Comparison of ENCODE assay signal across 24 mouse cellular contexts in the genomic region with DNA sequence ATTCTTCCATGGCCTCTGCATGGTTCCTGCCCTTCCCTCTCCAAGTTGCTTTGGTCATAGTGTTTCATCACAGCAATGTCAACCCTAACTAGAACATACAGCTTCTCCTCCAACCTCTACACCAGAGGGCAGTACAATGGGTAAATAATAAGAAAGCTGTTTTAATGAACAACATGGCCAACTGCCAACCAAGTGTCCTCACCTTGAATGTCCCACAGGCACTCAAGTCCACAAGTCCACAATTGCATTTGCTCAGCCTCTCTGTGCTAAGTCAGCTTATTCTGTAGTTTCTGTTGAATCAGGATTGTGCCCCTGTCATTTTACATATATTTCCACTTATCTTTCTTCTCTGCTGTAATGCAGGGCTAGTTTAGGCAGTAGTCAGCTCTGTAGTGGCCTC.
DNase-seq lines count a peak whose midpoint lies in the region; ATAC-seq and TF ChIP-seq lines count a peak whose summit lies in the region.
"Had no signal": no experiment of that assay in that cellular context is flagged by ENCODE, and none has a peak within 500 bp of the region (broad histone marks: within the 10 kb centered on the region; RNA-seq: fewer than 3 reads in every experiment).

No protein-coding gene starts in this region.

- no peaks in the 10 kb centered on the region for H3K27me3 ChIP-seq in intestine, embryonic 14.5 days (replicated peaks; ENCODE audit: control insufficient read depth, insufficient read depth, low read length)
- H3K27me3 ChIP-seq in intestine, embryonic 15.5 days (replicated peaks), result no peaks in the 10 kb centered on the region
- no peaks in the 10 kb centered on the region for H3K27me3 ChIP-seq in kidney, embryonic 14.5 days (ENCODE audit: control insufficient read depth, insufficient read depth, low read length)
- H3K27me3 ChIP-seq in neural tube, embryonic 13.5 days, result no peaks in the 10 kb centered on the region
- no peaks in the 10 kb centered on the region for H3K27me3 ChIP-seq in myocyte (ENCODE audit: control insufficient read depth, insufficient read depth, insufficient read length)
- H3K27me3 ChIP-seq: embryonic facial prominence, embryonic 15.5 days; forebrain, embryonic 15.5 days; heart, embryonic 15.5 days had no signal

- H3K4me2 ChIP-seq in intestine, embryonic 14.5 days (ENCODE audit: low read length), result no peak overlapping the region
- no peak overlapping the region for H3K4me2 ChIP-seq in intestine, embryonic 15.5 days (replicated peaks)
- no peak overlapping the region for H3K4me2 ChIP-seq in kidney, embryonic 14.5 days (replicated peaks; ENCODE audit: low read depth, low read length)
- H3K4me2 ChIP-seq in neural tube, embryonic 13.5 days, result no peak overlapping the region
- no peak overlapping the region for H3K4me2 ChIP-seq in myocyte (ENCODE audit: low read depth)
- H3K4me2 ChIP-seq: embryonic facial prominence, embryonic 15.5 days; forebrain, embryonic 15.5 days; heart, embryonic 11.5 days; heart, embryonic 15.5 days; hindbrain, embryonic 14.5 days had no signal

- peak; percentile 16 for DNase-seq in intestine, embryonic 14.5 days (ENCODE audit: low spot score)
- DNase-seq in kidney, adult 8-10 months, result peak; percentile 44 to 57
- DNase-seq in neural tube, embryonic 10.5 days (ENCODE audit: extremely low spot score, low spot score), result no peak
- no peak for DNase-seq in cerebellum, postnatal 4 days (ENCODE audit: low spot score in 2 of 2)
- DNase-seq: adrenal gland, postnatal 14 days; cerebellum, adult 18-20 months; cerebellum, adult 9-11 months; cerebellum, postnatal 36 days; embryo, embryonic 11 days; gastrocnemius, postnatal 10 days; heart, adult 2 months; heart, postnatal 14 days had no signal

- H3K79me2 ChIP-seq in myocyte (ENCODE audit: control insufficient read depth, insufficient read depth), result peaks cover 57% of the 10 kb centered on the region

- no peaks in the 10 kb centered on the region for H3K9me3 ChIP-seq in intestine, embryonic 14.5 days (ENCODE audit: control insufficient read depth, low read length)
- H3K9me3 ChIP-seq in intestine, embryonic 15.5 days, result no peaks in the 10 kb centered on the region
- H3K9me3 ChIP-seq in kidney, embryonic 14.5 days (ENCODE audit: control insufficient read depth, low read length), result no peaks in the 10 kb centered on the region
- H3K9me3 ChIP-seq in neural tube, embryonic 13.5 days, result no peaks in the 10 kb centered on the region
- H3K9me3 ChIP-seq: embryonic facial prominence, embryonic 15.5 days; forebrain, embryonic 10.5 days; forebrain, embryonic 15.5 days; heart, embryonic 15.5 days; hindbrain, embryonic 10.5 days had no signal

- no peaks in the 10 kb centered on the region for H3K36me3 ChIP-seq in intestine, embryonic 14.5 days (ENCODE audit: control insufficient read depth, insufficient read depth, low read length)
- no peaks in the 10 kb centered on the region for H3K36me3 ChIP-seq in intestine, embryonic 15.5 days
- H3K36me3 ChIP-seq in kidney, embryonic 14.5 days (ENCODE audit: control insufficient read depth, insufficient read depth, low read length), result 0 out of 2 replicates have a peak, but pooled peaks cover 3% of the 10 kb centered on the region
- 0 out of 2 replicates have a peak, but pooled peaks cover 14% of the 10 kb centered on the region for H3K36me3 ChIP-seq in neural tube, embryonic 13.5 days
- H3K36me3 ChIP-seq in myocyte (ENCODE audit: control insufficient read depth, insufficient read depth), result peaks cover 16% of the 10 kb centered on the region
- H3K36me3 ChIP-seq: embryonic facial prominence, embryonic 15.5 days; forebrain, embryonic 10.5 days; forebrain, embryonic 15.5 days; heart, embryonic 15.5 days had no signal

- no peak overlapping the region for H3K9ac ChIP-seq in intestine, embryonic 14.5 days (ENCODE audit: low read length)
- no peak overlapping the region for H3K9ac ChIP-seq in intestine, embryonic 15.5 days
- no peak overlapping the region for H3K9ac ChIP-seq in kidney, embryonic 14.5 days (ENCODE audit: low read depth, low read length)
- H3K9ac ChIP-seq in neural tube, embryonic 13.5 days, result no peak overlapping the region
- H3K9ac ChIP-seq: embryonic facial prominence, embryonic 15.5 days; forebrain, embryonic 15.5 days; heart, embryonic 15.5 days; hindbrain, embryonic 14.5 days had no signal

- no peak overlapping the region for H3K27ac ChIP-seq in intestine, embryonic 14.5 days (ENCODE audit: low read depth)
- H3K27ac ChIP-seq in intestine, embryonic 15.5 days, result no peak overlapping the region
- H3K27ac ChIP-seq in kidney, embryonic 14.5 days (ENCODE audit: low read depth, low read length), result no peak overlapping the region
- H3K27ac ChIP-seq in neural tube, embryonic 13.5 days (replicated peaks), result 0 out of 2 replicates have a peak overlapping the region, but pooled peaks have one; percentile 9
- H3K27ac ChIP-seq: embryonic facial prominence, embryonic 15.5 days; forebrain, embryonic 10.5 days; forebrain, embryonic 15.5 days; heart, adult 2 months; heart, embryonic 15.5 days; hindbrain, embryonic 10.5 days; hindbrain, embryonic 14.5 days had no signal

- ATAC-seq in intestine, embryonic 14.5 days (replicated peaks; ENCODE audit: low FRiP score, low TSS enrichment, low read depth), result no peak
- ATAC-seq in intestine, embryonic 15.5 days, result no peak
- no peak for ATAC-seq in kidney, embryonic 14.5 days (ENCODE audit: low FRiP score, low TSS enrichment)
- ATAC-seq in neural tube, embryonic 13.5 days (ENCODE audit: low read depth), result no peak
- ATAC-seq: forebrain, embryonic 15.5 days had no signal

- no peak overlapping the region for H3ac ChIP-seq in myocyte (ENCODE audit: control insufficient read depth, insufficient read length)

- no peak overlapping the region for H3K4me3 ChIP-seq in intestine, embryonic 14.5 days (ENCODE audit: low read depth, low read length)
- no peak overlapping the region for H3K4me3 ChIP-seq in intestine, embryonic 15.5 days (replicated peaks)
- no peak overlapping the region for H3K4me3 ChIP-seq in kidney, embryonic 14.5 days (ENCODE audit: low read length)
- H3K4me3 ChIP-seq in neural tube, embryonic 13.5 days, result no peak overlapping the region
- H3K4me3 ChIP-seq in myocyte, result no peak overlapping the region
- H3K4me3 ChIP-seq: embryonic facial prominence, embryonic 15.5 days; erythroblast, embryonic 14.5 days; forebrain, embryonic 10.5 days; forebrain, embryonic 15.5 days; heart, adult 2 months; heart, embryonic 15.5 days; hindbrain, embryonic 10.5 days had no signal

- TF ChIP-seq POLR2A in myocyte (IDR thresholded peaks at IDR 0.05; ENCODE audit: insufficient read length, low read depth), result no peak

- no peaks in the 10 kb centered on the region for H3K4me1 ChIP-seq in intestine, embryonic 14.5 days (replicated peaks; ENCODE audit: control insufficient read depth, insufficient read depth, low read length)
- H3K4me1 ChIP-seq in intestine, embryonic 15.5 days (replicated peaks), result no peaks in the 10 kb centered on the region
- no peaks in the 10 kb centered on the region for H3K4me1 ChIP-seq in kidney, embryonic 14.5 days (ENCODE audit: control insufficient read depth, insufficient read depth, low read length)
- peaks cover 26% of the 10 kb centered on the region for H3K4me1 ChIP-seq in neural tube, embryonic 13.5 days (replicated peaks)
- H3K4me1 ChIP-seq: embryonic facial prominence, embryonic 15.5 days; forebrain, embryonic 15.5 days; hindbrain, embryonic 10.5 days had no signal

TF ChIP-seq in myocyte, 11 proteins besides CTCF, POLR2A, EP300 and RAD21:
- TF ChIP-seq POLR2AphosphoS2 (IDR thresholded peaks at IDR 0.05; ENCODE audit: insufficient read length, low read depth), result peak; percentile 39
- no peak for TF ChIP-seq MYOG (IDR thresholded peaks at IDR 0.05; ENCODE audit: control insufficient read depth in 1 of 3, insufficient read depth in 1 of 3, insufficient read length in 2 of 3, low read depth in 2 of 3)

Comparison
In these comparisons a context has a peak if more than half of its experiments do, and no peak if none do; other contexts are left out.
1. DNase-seq: peak in intestine, embryonic 14.5 days (single experiment) and kidney, adult 8-10 months (2 of 2); none in neural tube, embryonic 10.5 days (single experiment) and cerebellum, postnatal 4 days (0 of 2).